In genomic region chr3:117366041-117366440, GRCm38 (mm10) we compare ENCODE assay signal across 34 mouse cellular contexts. TPM values are rescaled to one million over a fixed set of nuclear protein-coding genes. Genes with fewer than 3 reads are reported as not detected.
"Had no signal": no experiment of that assay in that cellular context is flagged by ENCODE, and none has a peak within 500 bp of the region (broad histone marks: within the 10 kb centered on the region; RNA-seq: fewer than 3 reads in every experiment).

No protein-coding gene starts in this region.

- H3K4me1 ChIP-seq: heart, embryonic 10.5 days; heart, embryonic 12.5 days; heart, embryonic 13.5 days; heart, embryonic 15.5 days; hindbrain, embryonic 10.5 days; hindbrain, embryonic 12.5 days; hindbrain, embryonic 13.5 days; intestine, embryonic 15.5 days; kidney, embryonic 15.5 days had no signal

- H3K36me3 ChIP-seq: heart, embryonic 10.5 days; heart, embryonic 12.5 days; heart, embryonic 13.5 days; heart, embryonic 15.5 days; hindbrain, embryonic 10.5 days; hindbrain, embryonic 12.5 days; hindbrain, embryonic 13.5 days; hindbrain, embryonic 15.5 days; intestine, embryonic 15.5 days; kidney, embryonic 15.5 days had no signal

- H3K9ac ChIP-seq: heart, embryonic 12.5 days; heart, embryonic 13.5 days; heart, embryonic 15.5 days; hindbrain, embryonic 12.5 days; hindbrain, embryonic 13.5 days; hindbrain, embryonic 14.5 days; hindbrain, embryonic 15.5 days; intestine, embryonic 15.5 days; kidney, embryonic 15.5 days had no signal

- H3K4me2 ChIP-seq: heart, embryonic 11.5 days; heart, embryonic 12.5 days; heart, embryonic 13.5 days; heart, embryonic 15.5 days; hindbrain, embryonic 12.5 days; hindbrain, embryonic 13.5 days; hindbrain, embryonic 14.5 days; hindbrain, embryonic 15.5 days; intestine, embryonic 15.5 days; kidney, embryonic 15.5 days had no signal

- H3K4me3 ChIP-seq: heart, embryonic 10.5 days; heart, embryonic 12.5 days; heart, embryonic 13.5 days; heart, embryonic 15.5 days; hindbrain, embryonic 10.5 days; hindbrain, embryonic 12.5 days; hindbrain, embryonic 13.5 days; hindbrain, embryonic 15.5 days; intestine, embryonic 15.5 days; kidney, embryonic 15.5 days; layer of hippocampus, adult 2 months; left cerebral cortex, adult 2 months had no signal

- DNase-seq: heart, postnatal 10 days; heart, postnatal 14 days; heart, postnatal 36 days; heart, postnatal 4 days; kidney, adult 11 months; kidney, adult 18-20 months; kidney, adult 2 months; kidney, adult 8-10 months; kidney, adult 9 months; kidney, postnatal 10 days; kidney, postnatal 14 days; kidney, postnatal 25 days; kidney, postnatal 36 days; kidney, postnatal 4 days; layer of hippocampus, adult 9-11 months; layer of hippocampus, postnatal 36 days had no signal

- H3K9me3 ChIP-seq: heart, embryonic 10.5 days; heart, embryonic 12.5 days; heart, embryonic 13.5 days; heart, embryonic 15.5 days; hindbrain, embryonic 10.5 days; hindbrain, embryonic 12.5 days; hindbrain, embryonic 13.5 days; hindbrain, embryonic 15.5 days; intestine, embryonic 15.5 days; kidney, embryonic 15.5 days had no signal

- H3K27me3 ChIP-seq: heart, embryonic 13.5 days; heart, embryonic 15.5 days; hindbrain, embryonic 12.5 days; hindbrain, embryonic 13.5 days; hindbrain, embryonic 15.5 days; intestine, embryonic 15.5 days; kidney, embryonic 15.5 days had no signal

- H3K27ac ChIP-seq: heart, embryonic 10.5 days; heart, embryonic 13.5 days; heart, embryonic 15.5 days; hindbrain, embryonic 10.5 days; hindbrain, embryonic 12.5 days; hindbrain, embryonic 13.5 days; hindbrain, embryonic 14.5 days; hindbrain, embryonic 15.5 days; hindbrain, postnatal 0 days; intestine, embryonic 15.5 days; kidney, embryonic 15.5 days; kidney, postnatal 0 days; layer of hippocampus, adult 2 months; left cerebral cortex, adult 2 months had no signal

RNA-seq across cellular contexts. Expression of gene Plppr4, which starts 5.4 kb away (rescaled TPM):
- total RNA-seq: hematopoietic stem cell, adult 5-6 weeks had no signal
- polyA plus RNA-seq: inflammation-experienced regulatory T-cells, adult 6 months had no signal
